Mouse (Mus musculus) heart, postnatal 0 days (tissue): ENCODE results near the gene C1qtnf9.

Source experiments
- CTCF ChIP-seq: IDR thresholded peaks from 2 replicates; pipeline ENCODE4 v1.5.1; 2016; ENCODE audit warnings: antibody characterized with exemption, control low read depth, low read depth
- EP300 ChIP-seq: IDR thresholded peaks from 2 replicates; pipeline ENCODE4 v1.6.1; 2016; ENCODE audit warnings: antibody characterized with exemption, low read depth

DNA sequence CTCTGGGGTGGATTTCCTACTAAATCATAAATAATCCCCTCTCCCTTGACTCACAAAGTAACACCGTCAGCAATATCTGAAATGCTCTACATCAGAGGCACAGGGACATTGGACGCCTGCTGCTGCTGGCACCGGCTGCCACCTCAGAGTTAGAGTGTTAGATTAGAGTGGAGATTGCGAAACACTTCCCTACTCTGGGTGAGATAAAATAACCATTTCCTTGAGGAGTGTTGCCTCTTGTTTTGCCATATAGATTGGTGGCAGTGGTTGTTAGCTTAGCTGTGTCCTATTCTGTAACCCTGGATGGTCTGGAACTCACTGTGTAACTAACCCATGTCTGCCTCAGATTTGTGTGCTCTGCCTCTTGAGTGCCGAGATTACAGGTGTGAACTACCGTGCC is 22.7 kb upstream of the C1qtnf9 start:
- TF ChIP-seq CTCF (no peak), EP300 (no peak)
